Mouse (Mus musculus) heart, postnatal 0 days (tissue): ENCODE data around the gene Lrrc3. TPM values are rescaled to one million over a fixed set of nuclear protein-coding genes. Genes with fewer than 3 reads are reported as not detected.

Source experiments
- ATAC-seq: fragments of 200-750 bp; cut with Nextera tagmentation; 2 replicates; pipeline ENCODE4 v1.8.0; 2017; ENCODE audit warnings: low read depth, moderate number of reproducible peaks, moderate library complexity; ENCODE audit not compliant: insufficient read depth
- DNase-seq: peaks from one replicate; pipeline ENCODE4 v3.0.0-alpha.2; 2016; ENCODE audit warnings: low spot score
- H3K27ac ChIP-seq: fragments of 300-500 bp; sonication (generic); 2 replicates; pipeline ENCODE4 v1.5.1; 2014; ENCODE audit warnings: low read depth, mild to moderate bottlenecking
- H3K27me3 ChIP-seq: fragments of 300-500 bp; sonication (generic); 2 replicates; pipeline ENCODE4 v1.6.1; 2014; ENCODE audit warnings: low read length, mixed read lengths; ENCODE audit not compliant: control insufficient read depth, insufficient read depth
- H3K36me3 ChIP-seq: fragments of 300-500 bp; sonication (generic); replicated peaks from 2 replicates; pipeline ENCODE4 v1.6.1; 2014; ENCODE audit warnings: low read length, mixed read lengths; ENCODE audit not compliant: control insufficient read depth, insufficient read depth
- H3K4me1 ChIP-seq: fragments of 300-500 bp; sonication (generic); 2 replicates; pipeline ENCODE4 v1.6.1; 2014; ENCODE audit warnings: antibody characterized with exemption; ENCODE audit not compliant: control insufficient read depth, insufficient read depth
- H3K4me2 ChIP-seq: fragments of 300-500 bp; sonication (generic); 2 replicates; pipeline ENCODE4 v1.6.1; 2014; ENCODE audit warnings: low read depth, mild to moderate bottlenecking, low read length, moderate library complexity
- H3K4me3 ChIP-seq: fragments of 300-500 bp; sonication (generic); 2 replicates; pipeline ENCODE4 v1.5.1; 2014; ENCODE audit warnings: low read depth, low read length
- H3K9ac ChIP-seq: fragments of 300-500 bp; sonication (generic); replicated peaks from 2 replicates; pipeline ENCODE4 v1.6.1; 2014; ENCODE audit warnings: low read depth, low read length, mixed read lengths
- H3K9me3 ChIP-seq: fragments of 300-500 bp; sonication (generic); replicated peaks from 2 replicates; pipeline ENCODE4 v1.6.1; 2016; ENCODE audit warnings: low read length; ENCODE audit not compliant: control insufficient read depth
- CTCF ChIP-seq: IDR thresholded peaks from 2 replicates; pipeline ENCODE4 v1.5.1; 2016; ENCODE audit warnings: antibody characterized with exemption, control low read depth, low read depth
- EP300 ChIP-seq: IDR thresholded peaks from 2 replicates; pipeline ENCODE4 v1.6.1; 2016; ENCODE audit warnings: antibody characterized with exemption, low read depth
- WGBS: fragments of 180-500 bp; shearing (Covaris S2); extraction: QIAGEN DNeasy Blood & Tissue Kit; methylation state at CpG from one replicate; pipeline ENCODE4 v1.1.7; 2014; 5-methylcytosine and 5-hydroxymethylcytosine counted together
- polyA plus RNA-seq: library from polyadenylated mRNA; unstranded; fragments of >200 nt; fragmentation: Nextera tagmentation; extraction: Ambion mirVana; gene quantifications from 2 replicates; pipeline ENCODE4 v1.2.1, GENCODE M21; 2015
- total RNA-seq: library from RNA; depleted of rRNA; stranded (reverse); fragments of >200 nt; gene quantifications from 2 replicates; pipeline ENCODE4 v1.2.3, GENCODE M21; 2014; ENCODE audit warnings: low replicate concordance; rRNA removed

Lrrc3 gene
- total and polyA plus RNA-seq, 2 experiments from 2014 or later, result 0.63 to 2.5 TPM

DNA sequence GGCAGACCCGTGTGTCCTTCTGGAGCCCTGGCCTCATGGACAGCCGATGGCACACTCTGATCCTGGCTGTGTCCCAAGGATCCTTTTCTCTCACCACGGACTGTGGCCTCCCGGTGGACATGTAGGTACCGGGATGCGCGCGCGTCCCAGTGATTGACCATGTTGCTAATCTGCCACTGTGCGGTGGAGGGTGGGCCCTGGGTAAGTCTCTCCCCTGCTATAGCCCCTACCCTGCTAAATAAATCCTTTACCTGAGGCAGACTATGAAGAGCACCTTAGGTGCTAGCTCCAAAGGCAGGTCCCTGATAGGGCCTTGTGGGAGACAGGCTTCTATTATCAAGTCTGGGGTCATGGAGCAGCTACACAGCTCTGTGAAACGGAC is 37.6 kb downstream of the Lrrc3 start:
- Histone ChIP-seq H3K27me3 (no peaks in the 10 kb centered on the region), H3K9ac (no peak overlapping the region), H3K4me3 (no peak overlapping the region), H3K36me3 (no peaks in the 10 kb centered on the region), H3K4me1 (no peaks in the 10 kb centered on the region), H3K27ac (no peak overlapping the region), H3K4me2 (no peak overlapping the region), H3K9me3 (no peaks in the 10 kb centered on the region)
- TF ChIP-seq CTCF (no peak), EP300 (no peak)
- WGBS, result 37% methylated on average over 11 of the region's 11 CpGs
- ATAC-seq (no peak), DNase-seq (no peak)

DNA sequence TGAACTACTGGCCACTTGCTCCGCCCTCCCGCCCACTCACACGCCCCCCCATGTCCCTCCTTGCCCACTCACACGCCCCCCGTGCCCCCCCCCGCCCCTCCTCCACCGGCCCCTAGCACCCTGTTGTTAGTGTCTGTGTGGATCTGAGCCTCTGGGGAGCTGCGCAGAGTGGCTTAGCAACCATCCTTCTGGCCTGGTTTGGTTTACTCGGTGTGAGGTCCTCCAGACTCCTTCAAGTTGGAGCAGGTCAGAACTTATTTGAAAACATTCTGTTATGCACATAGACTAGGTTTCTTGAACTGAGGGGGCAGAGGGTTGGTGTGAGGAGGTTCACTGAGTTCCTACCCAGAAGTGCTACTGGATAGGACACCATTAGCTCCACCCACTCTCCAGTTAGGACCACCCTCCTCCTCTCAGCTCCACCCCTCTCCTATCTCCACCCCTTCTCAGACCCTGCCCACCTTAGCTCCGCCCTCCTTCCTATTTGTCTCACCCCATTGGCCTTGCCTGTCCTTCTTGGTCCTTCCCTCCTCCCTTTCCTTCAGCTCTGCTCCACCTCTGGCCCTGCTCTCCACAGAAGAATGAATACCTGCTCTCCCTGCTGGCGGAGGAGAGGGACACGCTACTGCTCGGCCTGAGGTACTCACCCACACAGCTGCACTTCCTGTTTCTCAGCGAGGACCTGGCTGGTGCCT is 38.1 kb downstream of the Lrrc3 start:
- H3K4me2 ChIP-seq, result no peak overlapping the region
- H3K9ac ChIP-seq, result no peak overlapping the region
- no peak for TF ChIP-seq EP300
- TF ChIP-seq CTCF, result no peak
- no peaks in the 10 kb centered on the region for H3K4me1 ChIP-seq
- H3K9me3 ChIP-seq, result no peaks in the 10 kb centered on the region
- WGBS, result 34% methylated on average over 13 of the region's 14 CpGs
- DNase-seq, result no peak
- no peak overlapping the region for H3K27ac ChIP-seq
- H3K4me3 ChIP-seq, result no peak overlapping the region
- ATAC-seq, result no peak
- H3K27me3 ChIP-seq, result no peaks in the 10 kb centered on the region
- no peaks in the 10 kb centered on the region for H3K36me3 ChIP-seq

DNA sequence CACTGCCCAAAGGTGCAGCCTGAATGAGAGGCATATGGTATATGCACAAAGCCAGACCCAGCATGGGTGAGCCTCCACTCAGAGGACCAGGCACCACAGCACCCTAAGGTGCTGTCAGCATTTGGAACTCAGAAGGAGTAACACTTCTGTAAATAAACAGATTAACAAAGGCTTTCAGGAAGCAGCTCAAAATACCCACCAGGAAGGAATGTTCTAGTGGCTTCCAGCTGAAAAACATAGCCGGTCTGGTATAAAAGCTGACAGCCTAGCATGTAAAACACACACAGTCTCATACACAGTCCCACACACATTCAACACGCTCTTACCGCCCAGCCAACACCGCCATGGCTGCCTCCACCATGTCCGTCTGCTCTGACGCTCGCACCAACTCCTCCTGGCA is 40.7 kb downstream of the Lrrc3 start, which contains the start of gene Gm3285:
Gm3285 (plus strand) TSS at position 301 of the 400 bp plus-strand sequence.
- ATAC-seq (no peak), DNase-seq (no peak)
- no peak within 1 kb of the TSS for H3K4me3 ChIP-seq
- no peaks in the 10 kb centered on the region for H3K27me3 ChIP-seq
- 46% methylated on average over 7 of the region's 7 CpGs for WGBS
- H3K36me3 ChIP-seq, result no peaks in the 10 kb centered on the region
- H3K27ac ChIP-seq, result no peak within 1 kb of the TSS
- H3K4me2 ChIP-seq, result no peak within 1 kb of the TSS
- no peaks in the 10 kb centered on the region for H3K9me3 ChIP-seq
- TF ChIP-seq CTCF, result no peak
- TF ChIP-seq EP300, result no peak
- H3K9ac ChIP-seq, result no peak within 1 kb of the TSS
- no peaks in the 10 kb centered on the region for H3K4me1 ChIP-seq

DNA sequence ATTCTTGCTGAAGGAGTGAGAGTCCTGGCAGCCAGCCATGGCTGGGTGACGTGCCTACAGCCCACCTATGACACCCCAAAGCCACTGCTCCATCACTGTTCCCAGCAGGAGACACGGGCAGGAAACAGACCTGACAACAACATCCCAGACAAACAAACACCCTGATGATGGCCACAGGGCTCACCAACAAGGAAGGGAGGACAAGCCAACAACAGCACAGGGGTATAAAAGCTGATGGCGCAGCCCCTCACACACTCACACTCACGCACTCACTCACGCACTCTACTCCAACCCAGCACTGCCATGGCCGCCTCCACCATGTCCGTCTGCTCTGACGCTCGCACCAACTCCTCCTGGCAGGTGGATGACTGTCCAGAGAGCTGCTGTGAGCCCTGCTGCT is 49.8 kb downstream of the Lrrc3 start, which contains the start of gene Gm10318:
Gm10318 (plus strand) TSS at position 301 of the 400 bp plus-strand sequence.
- Histone ChIP-seq H3K9me3 (no peaks in the 10 kb centered on the region), H3K4me2 (no peak within 1 kb of the TSS), H3K4me3 (no peak within 1 kb of the TSS), H3K27me3 (no peaks in the 10 kb centered on the region), H3K4me1 (no peaks in the 10 kb centered on the region), H3K36me3 (no peaks in the 10 kb centered on the region), H3K27ac (no peak within 1 kb of the TSS), H3K9ac (no peak within 1 kb of the TSS)
- ATAC-seq (no peak), DNase-seq (no peak)
- 47% methylated on average over 9 of the region's 9 CpGs for WGBS
- no peak for TF ChIP-seq EP300
- TF ChIP-seq CTCF, result no peak

Other genes with a start within 250 kb of the Lrrc3 start
- gene Tspear, start 216.0 kb downstream of the Lrrc3 start, total RNA-seq, result 1.1 TPM in 1 of 2 replicates, not detected in the other
- gene Tspear, start 216.0 kb downstream of the Lrrc3 start, polyA plus RNA-seq, result not detected in 2 replicates
- not detected in 2 replicates for gene Gm19402, start 211.8 kb downstream of the Lrrc3 start, total RNA-seq
- not detected in 2 replicates for gene Gm19402, start 211.8 kb downstream of the Lrrc3 start, polyA plus RNA-seq
- not detected in 2 replicates for gene Gm9508, start 205.3 kb downstream of the Lrrc3 start, total RNA-seq
- gene Gm9508, start 205.3 kb downstream of the Lrrc3 start, polyA plus RNA-seq, result not detected in 2 replicates
- not detected in 2 replicates for gene Gm10272, start 195.9 kb downstream of the Lrrc3 start, total RNA-seq
- not detected in 2 replicates for gene Gm10272, start 195.9 kb downstream of the Lrrc3 start, polyA plus RNA-seq
- gene Gm10024, start 191.1 kb downstream of the Lrrc3 start, total RNA-seq, result not detected in 2 replicates
- gene Gm10024, start 191.1 kb downstream of the Lrrc3 start, polyA plus RNA-seq, result not detected in 2 replicates
- not detected in 2 replicates for gene Gm10142, start 186.7 kb downstream of the Lrrc3 start, total RNA-seq
- not detected in 2 replicates for gene Gm10142, start 186.7 kb downstream of the Lrrc3 start, polyA plus RNA-seq
- not detected in 2 replicates for gene Krtap12-1, start 181.9 kb downstream of the Lrrc3 start, total RNA-seq
- gene Krtap12-1, start 181.9 kb downstream of the Lrrc3 start, polyA plus RNA-seq, result not detected in 2 replicates
- gene Gm10100, start 176.1 kb downstream of the Lrrc3 start, total RNA-seq, result not detected in 2 replicates
- not detected in 2 replicates for gene Gm10100, start 176.1 kb downstream of the Lrrc3 start, polyA plus RNA-seq
- not detected in 2 replicates for gene Gm18596, start 159.9 kb downstream of the Lrrc3 start, total RNA-seq
- gene Gm18596, start 159.9 kb downstream of the Lrrc3 start, polyA plus RNA-seq, result not detected in 2 replicates
- not detected in 2 replicates for gene Gm9736, start 151.2 kb downstream of the Lrrc3 start, total RNA-seq
- not detected in 2 replicates for gene Gm9736, start 151.2 kb downstream of the Lrrc3 start, polyA plus RNA-seq
- not detected in 2 replicates for gene Gm3233, start 142.9 kb downstream of the Lrrc3 start, total RNA-seq
- not detected in 2 replicates for gene Gm3233, start 142.9 kb downstream of the Lrrc3 start, polyA plus RNA-seq
- gene Gm3238, start 131.2 kb downstream of the Lrrc3 start, total RNA-seq, result not detected in 2 replicates
- gene Gm3238, start 131.2 kb downstream of the Lrrc3 start, polyA plus RNA-seq, result not detected in 2 replicates
- not detected in 2 replicates for gene Gm7138, start 125.6 kb downstream of the Lrrc3 start, total RNA-seq
- not detected in 2 replicates for gene Gm7138, start 125.6 kb downstream of the Lrrc3 start, polyA plus RNA-seq
- not detected in 2 replicates for gene Gm3250, start 120.0 kb downstream of the Lrrc3 start, total RNA-seq
- gene Gm3250, start 120.0 kb downstream of the Lrrc3 start, polyA plus RNA-seq, result not detected in 2 replicates
- gene Gm7137, start 114.3 kb downstream of the Lrrc3 start, total RNA-seq, result not detected in 2 replicates
- gene Gm7137, start 114.3 kb downstream of the Lrrc3 start, polyA plus RNA-seq, result not detected in 2 replicates
- gene Gm9639, start 107.5 kb downstream of the Lrrc3 start, total RNA-seq, result not detected in 2 replicates
- gene Gm9639, start 107.5 kb downstream of the Lrrc3 start, polyA plus RNA-seq, result not detected in 2 replicates
- not detected in 2 replicates for gene Gm19668, start 103.4 kb downstream of the Lrrc3 start, total RNA-seq
- gene Gm19668, start 103.4 kb downstream of the Lrrc3 start, polyA plus RNA-seq, result not detected in 2 replicates
- not detected in 2 replicates for gene Gm9507, start 90.7 kb downstream of the Lrrc3 start, total RNA-seq
- not detected in 2 replicates for gene Gm9507, start 90.7 kb downstream of the Lrrc3 start, polyA plus RNA-seq
- not detected in 2 replicates for gene Gm2696, start 87.9 kb downstream of the Lrrc3 start, total RNA-seq
- not detected in 2 replicates for gene Gm2696, start 87.9 kb downstream of the Lrrc3 start, polyA plus RNA-seq
- not detected in 2 replicates for gene Krtap10-4, start 75.4 kb downstream of the Lrrc3 start, total RNA-seq
- not detected in 2 replicates for gene Krtap10-4, start 75.4 kb downstream of the Lrrc3 start, polyA plus RNA-seq
- gene Krtap10-10, start 66.6 kb downstream of the Lrrc3 start, total RNA-seq, result not detected in 2 replicates
- not detected in 2 replicates for gene Krtap10-10, start 66.6 kb downstream of the Lrrc3 start, polyA plus RNA-seq
- gene Gm36176, start 55.7 kb downstream of the Lrrc3 start, total RNA-seq, result not detected in 2 replicates
- not detected in 2 replicates for gene Gm36176, start 55.7 kb downstream of the Lrrc3 start, polyA plus RNA-seq
- not detected in 2 replicates for gene Gm10318, start 49.7 kb downstream of the Lrrc3 start, total RNA-seq
- not detected in 2 replicates for gene Gm10318, start 49.7 kb downstream of the Lrrc3 start, polyA plus RNA-seq
- gene Gm3285, start 40.6 kb downstream of the Lrrc3 start, total RNA-seq, result not detected in 2 replicates
- not detected in 2 replicates for gene Gm3285, start 40.6 kb downstream of the Lrrc3 start, polyA plus RNA-seq
- 0.27 and 2.4 TPM in 2 replicates for gene Trpm2, start 68.0 kb upstream of the Lrrc3 start, total RNA-seq
- gene Trpm2, start 68.0 kb upstream of the Lrrc3 start, polyA plus RNA-seq, result 0.11 TPM in 2 replicates
- gene 1810043G02Rik, start 76.0 kb upstream of the Lrrc3 start, total RNA-seq, result 14.8 and 48.9 TPM in 2 replicates
- gene 1810043G02Rik, start 76.0 kb upstream of the Lrrc3 start, polyA plus RNA-seq, result 18.1 and 18.6 TPM in 2 replicates
- gene Pfkl, start 107.5 kb upstream of the Lrrc3 start, total RNA-seq, result 353 and 356 TPM in 2 replicates
- gene Pfkl, start 107.5 kb upstream of the Lrrc3 start, polyA plus RNA-seq, result 68.9 and 71.0 TPM in 2 replicates
- not detected in 2 replicates for gene Dnmt3l, start 139.4 kb upstream of the Lrrc3 start, total RNA-seq
- gene Dnmt3l, start 139.4 kb upstream of the Lrrc3 start, polyA plus RNA-seq, result not detected in 2 replicates
- gene Aire, start 141.1 kb upstream of the Lrrc3 start, total RNA-seq, result not detected in 2 replicates
- gene Aire, start 141.1 kb upstream of the Lrrc3 start, polyA plus RNA-seq, result not detected in 2 replicates
- 6.1 and 7.4 TPM in 2 replicates for gene Icosl, start 166.8 kb upstream of the Lrrc3 start, total RNA-seq
- gene Icosl, start 166.8 kb upstream of the Lrrc3 start, polyA plus RNA-seq, result 1.2 and 1.9 TPM in 2 replicates